In genomic region chr1:181256689-181257584, GRCm38 (mm10) we compare ENCODE assay signal across 1 mouse cellular context.
A peak's percentile ranks its signal among the peaks of the same experiment; 100 is the strongest.
TF ChIP-seq lines count a peak whose summit lies in the region.

No protein-coding gene starts in this region.

TF ChIP-seq in CH12.LX, 34 proteins besides CTCF, POLR2A, EP300 and RAD21 (continued from another document):
- 0 out of 2 replicates have a peak, but pooled peaks have one; percentile 11 for TF ChIP-seq IRF4 (IDR thresholded peaks at IDR 0.05; ENCODE audit: low read depth, low read length)
- TF ChIP-seq MAZ (IDR thresholded peaks at IDR 0.05; ENCODE audit: low read depth, low read length) = peak; percentile 92
- TF ChIP-seq NRF1 (IDR thresholded peaks at IDR 0.05; ENCODE audit: low read depth, low read length) = 0 out of 2 replicates have a peak, but pooled peaks have one; percentile 26
- TF ChIP-seq POLR2AphosphoS2 (IDR thresholded peaks at IDR 0.05; ENCODE audit: low read depth, low read length) = peak; percentile 51; the same call in 1 of the 2 replicates
